Mouse (Mus musculus): ENCODE results near the gene Hspa12a. TPM values are rescaled to one million over a fixed set of nuclear protein-coding genes. Genes with fewer than 3 reads are reported as not detected.

The Hspa12a gene
- polyA plus RNA-seq, 1 experiment = 20.7 TPM

GRCm38 (mm10) chr19:58883451-58883850 lies 60.0 kb downstream of the Hspa12a start:
- no peaks in the 10 kb centered on the region; the same call in 1 of the 2 replicates for H3K4me1 ChIP-seq (ENCODE audit: control insufficient read depth, insufficient read depth, insufficient read length, low read length)
- H3K27ac ChIP-seq (replicated peaks; ENCODE audit: low read depth, low read length) = no peak overlapping the region
- H3K4me3 ChIP-seq (ENCODE audit: insufficient read depth, low read depth, low read length) = no peak overlapping the region

GRCm38 (mm10) chr19:58882336-58882735 lies 61.1 kb downstream of the Hspa12a start:
- Histone ChIP-seq H3K4me3 (ENCODE audit: insufficient read depth, low read depth, low read length) (no peak overlapping the region), H3K27ac (replicated peaks; ENCODE audit: low read depth, low read length) (no peak overlapping the region)

GRCm38 (mm10) chr19:58879330-58879957 lies 64.0 kb downstream of the Hspa12a start:
- no peaks in the 10 kb centered on the region; the same call in 1 of the 2 replicates for H3K4me1 ChIP-seq (ENCODE audit: control insufficient read depth, insufficient read depth, insufficient read length, low read length)
- no peak overlapping the region for H3K27ac ChIP-seq (replicated peaks; ENCODE audit: low read depth, low read length)
- no peak overlapping the region for H3K4me3 ChIP-seq (ENCODE audit: insufficient read depth, low read depth, low read length)

More at GRCm38 (mm10) chr19:58882336-58882735, 61.1 kb downstream of the Hspa12a start:
- no peaks in the 10 kb centered on the region; the same call in 1 of the 2 replicates for H3K4me1 ChIP-seq (ENCODE audit: control insufficient read depth, insufficient read depth, insufficient read length, low read length)

- Histone ChIP-seq H3K4me3 (ENCODE audit: insufficient read depth, low read depth, low read length) (no peak overlapping the region), H3K4me1 (ENCODE audit: control insufficient read depth, insufficient read depth, insufficient read length, low read length) (no peaks in the 10 kb centered on the region; the same call in 1 of the 2 replicates), H3K27ac (replicated peaks; ENCODE audit: low read depth, low read length) (no peak overlapping the region)
Observed at GRCm38 (mm10) chr19:58878560-58878959, 64.9 kb downstream of the Hspa12a start.

- no peak overlapping the region for H3K4me3 ChIP-seq (ENCODE audit: insufficient read depth, low read depth, low read length)
Observed at GRCm38 (mm10) chr19:58873536-58873935, 69.9 kb downstream of the Hspa12a start.

GRCm38 (mm10) chr19:58872381-58873259 lies 70.8 kb downstream of the Hspa12a start:
- Histone ChIP-seq H3K4me3 (ENCODE audit: insufficient read depth, low read depth, low read length) (no peak overlapping the region), H3K4me1 (ENCODE audit: control insufficient read depth, insufficient read depth, insufficient read length, low read length) (no peaks in the 10 kb centered on the region), H3K27ac (replicated peaks; ENCODE audit: low read depth, low read length) (no peak overlapping the region)

More at GRCm38 (mm10) chr19:58873536-58873935, 69.9 kb downstream of the Hspa12a start:
- Histone ChIP-seq H3K4me1 (ENCODE audit: control insufficient read depth, insufficient read depth, insufficient read length, low read length) (no peaks in the 10 kb centered on the region), H3K27ac (replicated peaks; ENCODE audit: low read depth, low read length) (no peak overlapping the region)

- Histone ChIP-seq H3K4me3 (ENCODE audit: insufficient read depth, low read depth, low read length) (no peak overlapping the region), H3K27ac (replicated peaks; ENCODE audit: low read depth, low read length) (no peak overlapping the region), H3K4me1 (ENCODE audit: control insufficient read depth, insufficient read depth, insufficient read length, low read length) (no peaks in the 10 kb centered on the region)
Observed at GRCm38 (mm10) chr19:58871878-58872277, 71.6 kb downstream of the Hspa12a start.

GRCm38 (mm10) chr19:58866651-58867050 lies 76.8 kb downstream of the Hspa12a start:
- no peak overlapping the region for H3K27ac ChIP-seq (replicated peaks; ENCODE audit: low read depth, low read length)
- H3K4me1 ChIP-seq (ENCODE audit: control insufficient read depth, insufficient read depth, insufficient read length, low read length) = no peaks in the 10 kb centered on the region
- no peak overlapping the region for H3K4me3 ChIP-seq (ENCODE audit: insufficient read depth, low read depth, low read length)

- no peak overlapping the region for H3K27ac ChIP-seq (replicated peaks; ENCODE audit: low read depth, low read length)
- no peak overlapping the region for H3K4me3 ChIP-seq (ENCODE audit: insufficient read depth, low read depth, low read length)
- H3K4me1 ChIP-seq (ENCODE audit: control insufficient read depth, insufficient read depth, insufficient read length, low read length) = no peaks in the 10 kb centered on the region
Observed at GRCm38 (mm10) chr19:58865224-58865623, 78.2 kb downstream of the Hspa12a start.

- Histone ChIP-seq H3K27ac (replicated peaks; ENCODE audit: low read depth, low read length) (no peak overlapping the region), H3K4me1 (ENCODE audit: control insufficient read depth, insufficient read depth, insufficient read length, low read length) (no peaks in the 10 kb centered on the region; the same call in 1 of the 2 replicates), H3K4me3 (ENCODE audit: insufficient read depth, low read depth, low read length) (no peak overlapping the region)
Observed at GRCm38 (mm10) chr19:58864006-58864573, 79.4 kb downstream of the Hspa12a start.

GRCm38 (mm10) chr19:58861174-58861760 lies 82.2 kb downstream of the Hspa12a start:
- no peaks in the 10 kb centered on the region; the same call in 1 of the 2 replicates for H3K4me1 ChIP-seq (ENCODE audit: control insufficient read depth, insufficient read depth, insufficient read length, low read length)
- H3K4me3 ChIP-seq (ENCODE audit: insufficient read depth, low read depth, low read length) = peak overlapping the region; percentile 42
- H3K27ac ChIP-seq (replicated peaks; ENCODE audit: low read depth, low read length) = no peak overlapping the region

- Histone ChIP-seq H3K27ac (replicated peaks; ENCODE audit: low read depth, low read length) (peak overlapping the region; percentile 56; the same call in 1 of the 2 replicates), H3K4me1 (ENCODE audit: control insufficient read depth, insufficient read depth, insufficient read length, low read length) (no peaks in the 10 kb centered on the region; the same call in 1 of the 2 replicates)
Observed at GRCm38 (mm10) chr19:58860255-58861173, 82.9 kb downstream of the Hspa12a start.

GRCm38 (mm10) chr19:58859831-58860254 lies 83.6 kb downstream of the Hspa12a start:
- peak overlapping the region; percentile 79 for H3K4me3 ChIP-seq (ENCODE audit: insufficient read depth, low read depth, low read length)
- no peak overlapping the region for H3K27ac ChIP-seq (replicated peaks; ENCODE audit: low read depth, low read length)
- H3K4me1 ChIP-seq (ENCODE audit: control insufficient read depth, insufficient read depth, insufficient read length, low read length) = peaks cover under 1% of the 10 kb centered on the region

More at GRCm38 (mm10) chr19:58860255-58861173, 82.9 kb downstream of the Hspa12a start:
- peak overlapping the region; percentile 79 for H3K4me3 ChIP-seq (ENCODE audit: insufficient read depth, low read depth, low read length)

- Histone ChIP-seq H3K4me3 (ENCODE audit: insufficient read depth, low read depth, low read length) (peak overlapping the region; percentile 79), H3K4me1 (ENCODE audit: control insufficient read depth, insufficient read depth, insufficient read length, low read length) (peaks cover 4% of the 10 kb centered on the region), H3K27ac (replicated peaks; ENCODE audit: low read depth, low read length) (no peak overlapping the region)
Observed at GRCm38 (mm10) chr19:58859357-58859756, 84.1 kb downstream of the Hspa12a start.
